In the genomic region with DNA sequence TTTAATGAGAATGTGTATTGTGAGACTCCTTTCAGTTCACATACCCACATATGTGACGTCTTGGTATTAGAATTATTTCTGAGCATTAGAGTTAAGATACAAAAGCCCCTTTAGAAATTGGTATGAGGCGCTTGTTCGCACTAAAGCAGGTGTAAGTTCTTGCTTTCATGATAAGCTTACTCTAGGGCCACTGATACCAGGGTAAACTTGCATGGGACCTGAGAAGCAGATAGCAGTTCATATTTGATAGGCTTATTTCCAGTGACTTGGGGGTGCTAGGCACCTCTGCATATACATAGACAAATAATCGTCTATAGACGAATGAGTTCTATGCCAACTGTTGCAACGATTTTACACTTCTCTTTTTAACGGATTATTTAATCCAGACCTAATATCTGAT, we compare ENCODE assay signal across 30 mouse cellular contexts. TPM values are rescaled to one million over a fixed set of nuclear protein-coding genes. Genes with fewer than 3 reads are reported as not detected.
A peak's percentile ranks its signal among the peaks of the same experiment; 100 is the strongest.
DNase-seq lines count a peak whose midpoint lies in the region; ATAC-seq and TF ChIP-seq lines count a peak whose summit lies in the region.
"Had no signal": no experiment of that assay in that cellular context is flagged by ENCODE, and none has a peak within 500 bp of the region (broad histone marks: within the 10 kb centered on the region; RNA-seq: fewer than 3 reads in every experiment).

No protein-coding gene starts in this region.

- no peak for TF ChIP-seq POLR2A in embryonic fibroblast, embryonic 13.5 days (IDR thresholded peaks at IDR 0.05; ENCODE audit: low read depth, low read length)

- DNase-seq in liver, embryonic 14.5 days (ENCODE audit: low read depth in 3 of 3, low spot score in 3 of 3) = peak; percentile 52 to 76 (median 64)
- no peak for DNase-seq in adrenal gland, postnatal 10 days
- no peak for DNase-seq in gastrocnemius, postnatal 10 days
- no peak for DNase-seq in lung, adult 18-20 months
- DNase-seq: adrenal gland, adult 8-10 months; B cell, adult 2 months; cerebellum, adult 11-12 months; cerebellum, adult 9-11 months; gastrocnemius, postnatal 36 days; heart, postnatal 10 days; kidney, adult 2 months; kidney, postnatal 36 days; lung, embryonic 14.5 days; lung, postnatal 14 days; spleen, adult 18-20 months; thymus, adult 2 months; thymus, postnatal 4 days had no signal

- peaks cover 40% of the 10 kb centered on the region for H3K36me3 ChIP-seq in liver, embryonic 14.5 days (replicated peaks; ENCODE audit: control insufficient read depth, insufficient read depth, low read depth)

- no peaks in the 10 kb centered on the region for H3K9me3 ChIP-seq in liver, embryonic 14.5 days (ENCODE audit: control insufficient read depth, low read length)
- H3K9me3 ChIP-seq: embryonic facial prominence, embryonic 13.5 days; forebrain, embryonic 15.5 days; heart, embryonic 13.5 days; hindbrain, embryonic 15.5 days; limb, embryonic 13.5 days; midbrain, embryonic 10.5 days; midbrain, embryonic 15.5 days; neural tube, embryonic 15.5 days had no signal

- peak overlapping the region; percentile 10 for H3K9ac ChIP-seq in liver, embryonic 14.5 days (replicated peaks)
- H3K9ac ChIP-seq: embryonic facial prominence, embryonic 13.5 days; forebrain, embryonic 15.5 days; heart, embryonic 13.5 days; hindbrain, embryonic 15.5 days; limb, embryonic 13.5 days; lung, embryonic 14.5 days; midbrain, embryonic 15.5 days; neural tube, embryonic 15.5 days had no signal

- H3K4me1 ChIP-seq in embryonic fibroblast, embryonic 13.5 days (ENCODE audit: control insufficient read depth, insufficient read depth, low read length) = peaks cover 1% of the 10 kb centered on the region; the same call in 1 of the 2 replicates
- H3K4me1 ChIP-seq in liver, embryonic 14.5 days (replicated peaks; ENCODE audit: control insufficient read depth in 2 of 2, insufficient read depth in 2 of 2, low read length in 1 of 2) = peaks cover 9 to 23% of the 10 kb centered on the region in 2 experiments

- peak; percentile 81 for TF ChIP-seq EP300 in liver, embryonic 14.5 days (IDR thresholded peaks at IDR 0.05; ENCODE audit: low read depth)

- H3K4me3 ChIP-seq in embryonic fibroblast, embryonic 13.5 days (ENCODE audit: insufficient read depth, low read length) = no peak overlapping the region
- H3K4me3 ChIP-seq in liver, embryonic 14.5 days (ENCODE audit: insufficient read depth in 1 of 2, low read depth in 2 of 2, low read length in 2 of 2) = peak overlapping the region; percentile 41 to 80; a peak in 3 of 4 replicates
- H3K4me3 ChIP-seq: embryonic facial prominence, embryonic 13.5 days; forebrain, embryonic 15.5 days; heart, embryonic 13.5 days; hindbrain, embryonic 15.5 days; limb, embryonic 13.5 days; midbrain, embryonic 10.5 days; midbrain, embryonic 15.5 days; neural tube, embryonic 15.5 days had no signal

- no peaks in the 10 kb centered on the region for H3K27me3 ChIP-seq in liver, embryonic 14.5 days (ENCODE audit: control insufficient read depth, insufficient read depth, low read length)
- H3K27me3 ChIP-seq: embryonic facial prominence, embryonic 13.5 days; forebrain, embryonic 15.5 days; heart, embryonic 13.5 days; hindbrain, embryonic 15.5 days; limb, embryonic 13.5 days; midbrain, embryonic 15.5 days; neural tube, embryonic 15.5 days had no signal

- 0 out of 2 replicates have a peak, but pooled peaks have one; percentile 31 for ATAC-seq in erythroid progenitor cell, adult 5-6 weeks (replicated peaks; ENCODE audit: low FRiP score, poor library complexity, severe bottlenecking)
- peak; percentile 56 for ATAC-seq in liver, embryonic 14.5 days (ENCODE audit: insufficient read depth)
- ATAC-seq: activated CD4-positive, CD25-positive, alpha-beta regulatory T cell, adult 4 months; forebrain, embryonic 15.5 days; inflammation-experienced regulatory T-cells, adult 6 months; midbrain, embryonic 15.5 days had no signal

- peak overlapping the region; percentile 89 for H3K4me2 ChIP-seq in liver, embryonic 14.5 days (ENCODE audit: low read depth)
- H3K4me2 ChIP-seq: embryonic facial prominence, embryonic 13.5 days; forebrain, embryonic 15.5 days; hindbrain, embryonic 15.5 days; limb, embryonic 13.5 days; lung, embryonic 14.5 days; midbrain, embryonic 15.5 days; neural tube, embryonic 15.5 days had no signal

- WGBS in liver, embryonic 14.5 days (ENCODE audit: insufficient replicate concordance) = 38% methylated on average over 7 of the region's 7 CpGs

- no peak for TF ChIP-seq CTCF in embryonic fibroblast, embryonic 13.5 days (IDR thresholded peaks at IDR 0.05; ENCODE audit: borderline replicate concordance, insufficient read depth, low read length)
- no peak for TF ChIP-seq CTCF in liver, embryonic 14.5 days (IDR thresholded peaks at IDR 0.05; ENCODE audit: low read depth)

- H3K27ac ChIP-seq in embryonic fibroblast, embryonic 13.5 days (ENCODE audit: insufficient read depth, low read length) = peak overlapping the region; percentile 41; the same call in 1 of the 2 replicates
- peak overlapping the region; percentile 57; the same call in 1 of the 2 replicates for H3K27ac ChIP-seq in liver, embryonic 14.5 days
- H3K27ac ChIP-seq: embryonic facial prominence, embryonic 13.5 days; forebrain, embryonic 15.5 days; heart, embryonic 13.5 days; hindbrain, embryonic 15.5 days; limb, embryonic 13.5 days; midbrain, embryonic 10.5 days; midbrain, embryonic 15.5 days; neural tube, embryonic 15.5 days; stomach, postnatal 0 days had no signal

RNA-seq across cellular contexts. Expression of gene Tmem33, which starts 2.6 kb away (rescaled TPM):
- 125 and 141 TPM in 2 replicates for polyA plus RNA-seq in embryonic fibroblast, embryonic 13.5 days (2011; ENCODE audit: insufficient read length, low read depth, missing spikeins)
- 137 and 168 TPM in 2 replicates for total RNA-seq in erythroid progenitor cell, adult 5-6 weeks (2015; ENCODE audit: low replicate concordance)
- 49.8 and 56.7 TPM in 2 replicates for total RNA-seq in erythroid progenitor cell, adult 5-6 weeks (2017; ENCODE audit: low replicate concordance)
- polyA plus RNA-seq in liver, embryonic 14.5 days (2012; rRNA removed) = 41.4 and 45.3 TPM in 2 replicates
- 83.7 and 83.8 TPM in 2 replicates for polyA plus RNA-seq in liver, embryonic 14.5 days (2014; fragmentation: Nextera tagmentation; extraction: Ambion mirVana)
- total RNA-seq in adrenal gland, postnatal 10 days (2021) = 10 to 100 TPM; 69.3 to 71.4 TPM
- total RNA-seq in gastrocnemius, postnatal 10 days (2021) = 10 to 100 TPM; 28.0 to 33.4 TPM

RNA-seq across cellular contexts. Expression of gene Slc30a9, which starts 43.8 kb away (rescaled TPM):
- 108 and 111 TPM in 2 replicates for polyA plus RNA-seq in embryonic fibroblast, embryonic 13.5 days (2011; ENCODE audit: insufficient read length, low read depth, missing spikeins)
- 167 and 177 TPM in 2 replicates for total RNA-seq in erythroid progenitor cell, adult 5-6 weeks (2015; ENCODE audit: low replicate concordance)
- total RNA-seq in erythroid progenitor cell, adult 5-6 weeks (2017; ENCODE audit: low replicate concordance) = 158 and 226 TPM in 2 replicates
- polyA plus RNA-seq in liver, embryonic 14.5 days (2012; rRNA removed) = 11.7 and 15.8 TPM in 2 replicates
- polyA plus RNA-seq in liver, embryonic 14.5 days (2014; fragmentation: Nextera tagmentation; extraction: Ambion mirVana) = 70.2 and 72.0 TPM in 2 replicates
- total RNA-seq in adrenal gland, postnatal 10 days (2021) = 100 to 1,000 TPM; 110 to 120 TPM
- total RNA-seq in gastrocnemius, postnatal 10 days (2021) = 10 to 100 TPM; 78.3 to 82.2 TPM

Comparison
In these comparisons a context has a peak if more than half of its experiments do, and no peak if none do; other contexts are left out.
1. DNase-seq: peak in liver, embryonic 14.5 days (3 of 3); none in adrenal gland, postnatal 10 days (single experiment), gastrocnemius, postnatal 10 days (single experiment) and lung, adult 18-20 months (0 of 2).